In the genomic region with DNA sequence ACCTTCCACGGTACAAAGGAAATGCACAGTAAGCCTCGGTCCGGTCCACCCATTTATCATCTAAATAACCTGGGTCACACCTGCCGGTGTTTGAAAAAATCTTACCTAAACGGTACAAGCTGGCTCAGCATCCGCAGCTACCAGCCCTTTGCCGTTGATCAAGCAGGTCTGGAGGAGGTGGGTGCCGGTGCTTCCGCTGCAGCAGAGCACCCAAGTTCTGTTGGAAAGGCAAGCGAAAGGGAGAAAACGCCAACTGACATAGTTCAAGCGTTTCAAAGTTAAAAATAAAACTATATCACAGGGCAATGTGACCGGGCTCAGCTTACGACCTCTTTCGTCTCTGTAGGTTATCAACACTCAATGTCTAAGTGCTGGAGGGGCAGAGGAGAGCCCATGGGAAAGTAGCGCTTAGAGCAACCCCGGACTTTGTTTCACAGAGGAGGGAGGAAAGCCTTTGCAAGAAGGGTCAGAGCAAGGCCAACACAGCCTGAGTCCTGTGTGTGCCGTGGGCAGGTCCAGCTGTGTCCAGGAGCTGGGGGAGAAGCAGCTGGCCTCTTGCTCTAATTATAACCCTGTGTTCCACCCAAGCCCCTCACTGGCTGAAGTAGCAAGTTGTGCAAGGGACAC, we compare ENCODE assay signal across 10 mouse cellular contexts. TPM values are rescaled to one million over a fixed set of nuclear protein-coding genes. Genes with fewer than 3 reads are reported as not detected.
A peak's percentile ranks its signal among the peaks of the same experiment; 100 is the strongest.
DNase-seq lines count a peak whose midpoint lies in the region; ATAC-seq lines count a peak whose summit lies in the region.
"Had no signal": no experiment of that assay in that cellular context is flagged by ENCODE, and none has a peak within 500 bp of the region (broad histone marks: within the 10 kb centered on the region; RNA-seq: fewer than 3 reads in every experiment).

A gene (minus strand): TSS at position 469 of the 627 bp plus-strand sequence.

- no peak within 1 kb of the TSS for H3K4me3 ChIP-seq in embryonic facial prominence, embryonic 11.5 days (ENCODE audit: low read depth, low read length)
- H3K4me3 ChIP-seq in midbrain, embryonic 14.5 days (replicated peaks; ENCODE audit: low read depth, low read length) = no peak within 1 kb of the TSS

- H3K36me3 ChIP-seq in embryonic facial prominence, embryonic 11.5 days (replicated peaks; ENCODE audit: control insufficient read depth, insufficient read depth, low read depth, low read length) = no peaks in the 10 kb centered on the region
- H3K36me3 ChIP-seq in midbrain, embryonic 14.5 days (ENCODE audit: control insufficient read depth, insufficient read depth, low read length) = no peaks in the 10 kb centered on the region

- WGBS in embryonic facial prominence, embryonic 11.5 days = 67% methylated on average over 18 of the region's 18 CpGs
- 89% methylated on average over 18 of the region's 18 CpGs for WGBS in midbrain, embryonic 14.5 days

- DNase-seq in embryonic facial prominence, embryonic 11.5 days (ENCODE audit: low spot score) = peak; percentile 14
- DNase-seq in gastrocnemius, postnatal 10 days = peak; percentile 12
- DNase-seq in heart, postnatal 10 days = peak; percentile 64 to 69
- DNase-seq in kidney, postnatal 36 days = peak; percentile 55 to 57
- no peak for DNase-seq in urinary bladder, postnatal 36 days (ENCODE audit: low spot score in 2 of 2)
- DNase-seq in midbrain, embryonic 14.5 days = no peak
- DNase-seq in ovary, postnatal 36 days (ENCODE audit: low spot score) = no peak
- DNase-seq: cerebellum, adult 9-10 months; lung, embryonic 14.5 days had no signal

- H3K27me3 ChIP-seq in embryonic facial prominence, embryonic 11.5 days (ENCODE audit: control insufficient read depth, insufficient read depth, low read length) = no peaks in the 10 kb centered on the region
- no peaks in the 10 kb centered on the region for H3K27me3 ChIP-seq in midbrain, embryonic 14.5 days (ENCODE audit: control insufficient read depth, insufficient read depth, low read length)

- intact Hi-C loops in heart, postnatal 10 days (cut with DNase I) = loop anchor here (2.0 to 5.0 kb wide), 2 partner anchors 21 to 43 kb away; a partner anchor contains a TSS

- no peaks in the 10 kb centered on the region; the same call in 1 of the 2 replicates for H3K4me1 ChIP-seq in embryonic facial prominence, embryonic 11.5 days (ENCODE audit: control insufficient read depth, insufficient read depth, low read length)
- H3K4me1 ChIP-seq in midbrain, embryonic 14.5 days (ENCODE audit: control insufficient read depth, insufficient read depth, low read length) = no peaks in the 10 kb centered on the region

- no peak for ATAC-seq in embryonic facial prominence, embryonic 11.5 days (replicated peaks; ENCODE audit: insufficient number of reproducible peaks, low FRiP score, low TSS enrichment, low read depth)
- ATAC-seq in midbrain, embryonic 14.5 days (ENCODE audit: low FRiP score, low TSS enrichment) = no peak
- ATAC-seq: forebrain, embryonic 16.5 days had no signal

- no peak within 1 kb of the TSS for H3K9ac ChIP-seq in embryonic facial prominence, embryonic 11.5 days (replicated peaks; ENCODE audit: low read length)
- H3K9ac ChIP-seq in midbrain, embryonic 14.5 days (replicated peaks; ENCODE audit: low read length) = no peak within 1 kb of the TSS
- H3K9ac ChIP-seq: lung, embryonic 14.5 days had no signal

- no peak within 1 kb of the TSS for H3K4me2 ChIP-seq in embryonic facial prominence, embryonic 11.5 days (ENCODE audit: low read depth, low read length)
- H3K4me2 ChIP-seq in midbrain, embryonic 14.5 days (ENCODE audit: low read length) = no peak within 1 kb of the TSS
- H3K4me2 ChIP-seq: lung, embryonic 14.5 days had no signal

- no peaks in the 10 kb centered on the region for H3K9me3 ChIP-seq in embryonic facial prominence, embryonic 11.5 days (replicated peaks; ENCODE audit: control insufficient read depth, low read length)
- no peaks in the 10 kb centered on the region for H3K9me3 ChIP-seq in midbrain, embryonic 14.5 days (ENCODE audit: control insufficient read depth, low read length)

- no peak within 1 kb of the TSS for H3K27ac ChIP-seq in embryonic facial prominence, embryonic 11.5 days (replicated peaks; ENCODE audit: low read depth, low read length)
- no peak within 1 kb of the TSS for H3K27ac ChIP-seq in midbrain, embryonic 14.5 days (replicated peaks; ENCODE audit: low read depth, low read length)

RNA-seq across cellular contexts. Expression of the gene that starts here (rescaled TPM):
- polyA plus RNA-seq in embryonic facial prominence, embryonic 11.5 days (2014; fragmentation: Nextera tagmentation; extraction: Ambion mirVana) = 0.11 TPM in 1 of 2 replicates, not detected in the other
- 10 to 100 TPM; 29.5 to 64.0 TPM for total RNA-seq in gastrocnemius, postnatal 10 days (2021)
- 100 to 1,000 TPM; 129 to 131 TPM for total RNA-seq in heart, postnatal 10 days (2021)
- polyA plus RNA-seq in midbrain, embryonic 14.5 days (2014; fragmentation: Nextera tagmentation; extraction: Ambion mirVana) = not detected in 2 replicates
- polyA plus RNA-seq: lung, embryonic 14.5 days had no signal

Comparison
In these comparisons a context has a peak if more than half of its experiments do, and no peak if none do; other contexts are left out.
1. Peak in DNase-seq in embryonic facial prominence, embryonic 11.5 days; RNA of the gene not detected or under 1 TPM.
2. DNase-seq: peak in gastrocnemius, postnatal 10 days (single experiment), heart, postnatal 10 days (2 of 2) and kidney, postnatal 36 days (2 of 2); none in urinary bladder, postnatal 36 days (0 of 2), midbrain, embryonic 14.5 days (single experiment) and ovary, postnatal 36 days (single experiment).